In the genomic region with DNA sequence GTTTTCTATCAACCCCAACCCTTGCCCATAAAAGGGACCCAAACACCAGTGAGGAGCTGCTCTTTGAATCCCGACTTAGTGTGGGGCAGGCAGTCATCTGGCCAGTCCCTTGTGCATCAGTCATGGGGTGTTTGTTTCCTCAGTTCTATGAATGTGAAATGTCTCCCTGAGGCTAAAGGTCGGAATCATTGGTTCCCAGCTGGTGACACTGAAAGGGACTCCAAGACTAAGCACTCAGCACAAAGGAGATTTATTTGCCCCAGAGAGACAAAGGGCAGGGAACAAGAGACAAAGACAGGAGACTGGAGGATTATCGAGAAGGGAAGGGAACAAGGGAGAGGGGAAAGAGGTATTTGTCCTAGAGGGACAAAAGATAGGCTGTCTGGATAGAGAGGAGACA, we compare ENCODE assay signal across 37 mouse cellular contexts. TPM values are rescaled to one million over a fixed set of nuclear protein-coding genes. Genes with fewer than 3 reads are reported as not detected.
A peak's percentile ranks its signal among the peaks of the same experiment; 100 is the strongest.
DNase-seq lines count a peak whose midpoint lies in the region; ATAC-seq lines count a peak whose summit lies in the region.
"Had no signal": no experiment of that assay in that cellular context is flagged by ENCODE, and none has a peak within 500 bp of the region (broad histone marks: within the 10 kb centered on the region; RNA-seq: fewer than 3 reads in every experiment).

No protein-coding gene starts in this region.

- H3K36me3 ChIP-seq in hindbrain, embryonic 10.5 days: no peaks in the 10 kb centered on the region
- H3K36me3 ChIP-seq in hindbrain, embryonic 13.5 days: no peaks in the 10 kb centered on the region
- H3K36me3 ChIP-seq in neural tube, embryonic 15.5 days: no peaks in the 10 kb centered on the region
- H3K36me3 ChIP-seq: embryonic facial prominence, embryonic 13.5 days; forebrain, embryonic 10.5 days; forebrain, embryonic 15.5 days; G1E; heart, embryonic 12.5 days; lung, embryonic 15.5 days had no signal

- H3K9ac ChIP-seq in hindbrain, embryonic 13.5 days: no peak overlapping the region
- H3K9ac ChIP-seq in neural tube, embryonic 15.5 days (replicated peaks): no peak overlapping the region
- H3K9ac ChIP-seq: embryonic facial prominence, embryonic 13.5 days; forebrain, embryonic 15.5 days; heart, embryonic 12.5 days; lung, embryonic 15.5 days had no signal

- no peak for ATAC-seq in hindbrain, embryonic 13.5 days (ENCODE audit: low FRiP score)
- no peak for ATAC-seq in neural tube, embryonic 15.5 days (ENCODE audit: low FRiP score)
- ATAC-seq: forebrain, embryonic 15.5 days; hindbrain, postnatal 0 days; intestine, embryonic 16.5 days had no signal

- 18% methylated on average over 3 of the region's 3 CpGs for WGBS in hindbrain, embryonic 10.5 days
- WGBS in hindbrain, embryonic 13.5 days: 7% methylated on average over 3 of the region's 3 CpGs
- 8% methylated on average over 3 of the region's 3 CpGs for WGBS in neural tube, embryonic 15.5 days

- peak; percentile 58 for DNase-seq in hindbrain, embryonic 10.5 days (ENCODE audit: low spot score)
- DNase-seq in neural tube, embryonic 10.5 days (ENCODE audit: extremely low spot score, low spot score): peak; percentile 47
- peak; percentile 23 for DNase-seq in embryo, embryonic 11.5 days (ENCODE audit: low read depth, low spot score)
- DNase-seq in yolk sac, embryonic 10.5 days (ENCODE audit: low spot score): peak; percentile 29
- DNase-seq in thymus, postnatal 0 days (ENCODE audit: low spot score): no peak
- DNase-seq in lung, postnatal 25 days (ENCODE audit: low spot score): no peak
- DNase-seq: adrenal gland, adult 2 months; adrenal gland, postnatal 36 days; cerebellum, adult 18-20 months; cerebellum, postnatal 10 days; gastrocnemius, postnatal 25 days; heart, adult 18-20 months; heart, postnatal 4 days; kidney, postnatal 14 days; layer of hippocampus, adult 9-11 months; liver; lung, postnatal 36 days; midbrain, embryonic 14.5 days; right cerebral cortex, adult 18-20 months; thymus, adult 2 months; thymus, postnatal 4 days had no signal

- H3K4me2 ChIP-seq in hindbrain, embryonic 13.5 days: no peak overlapping the region
- H3K4me2 ChIP-seq in neural tube, embryonic 15.5 days: no peak overlapping the region
- H3K4me2 ChIP-seq: embryonic facial prominence, embryonic 13.5 days; forebrain, embryonic 15.5 days; heart, embryonic 12.5 days; lung, embryonic 15.5 days had no signal

- peaks cover 38% of the 10 kb centered on the region for H3K4me1 ChIP-seq in hindbrain, embryonic 10.5 days (replicated peaks)
- H3K4me1 ChIP-seq in hindbrain, embryonic 13.5 days (replicated peaks): peaks cover 6% of the 10 kb centered on the region; the same call in 1 of the 2 replicates
- 0 out of 2 replicates have a peak, but pooled peaks cover 7% of the 10 kb centered on the region for H3K4me1 ChIP-seq in neural tube, embryonic 15.5 days
- H3K4me1 ChIP-seq: forebrain, embryonic 15.5 days had no signal

- no peak overlapping the region for H3K4me3 ChIP-seq in hindbrain, embryonic 10.5 days
- no peak overlapping the region for H3K4me3 ChIP-seq in hindbrain, embryonic 13.5 days
- no peak overlapping the region for H3K4me3 ChIP-seq in neural tube, embryonic 15.5 days (replicated peaks)
- H3K4me3 ChIP-seq: embryonic facial prominence, embryonic 13.5 days; forebrain, embryonic 10.5 days; forebrain, embryonic 15.5 days; heart, embryonic 12.5 days; lung, embryonic 15.5 days had no signal

- peaks cover 87% of the 10 kb centered on the region for H3K27me3 ChIP-seq in hindbrain, embryonic 10.5 days (ENCODE audit: insufficient read depth, poor library complexity, severe bottlenecking)
- peaks cover 77% of the 10 kb centered on the region for H3K27me3 ChIP-seq in hindbrain, embryonic 13.5 days
- peaks cover 31% of the 10 kb centered on the region for H3K27me3 ChIP-seq in neural tube, embryonic 15.5 days (replicated peaks)

- no peaks in the 10 kb centered on the region for H3K9me3 ChIP-seq in hindbrain, embryonic 10.5 days
- no peaks in the 10 kb centered on the region for H3K9me3 ChIP-seq in hindbrain, embryonic 13.5 days
- H3K9me3 ChIP-seq in neural tube, embryonic 15.5 days (replicated peaks): no peaks in the 10 kb centered on the region
- H3K9me3 ChIP-seq: embryonic facial prominence, embryonic 13.5 days; forebrain, embryonic 10.5 days; forebrain, embryonic 15.5 days; G1E; heart, embryonic 12.5 days; lung, embryonic 15.5 days had no signal

- H3K27ac ChIP-seq in hindbrain, embryonic 10.5 days: peak overlapping the region; percentile 16; the same call in 1 of the 2 replicates
- H3K27ac ChIP-seq in hindbrain, embryonic 13.5 days: no peak overlapping the region
- H3K27ac ChIP-seq in neural tube, embryonic 15.5 days (replicated peaks): no peak overlapping the region
- H3K27ac ChIP-seq: embryonic facial prominence, embryonic 13.5 days; forebrain, embryonic 10.5 days; forebrain, embryonic 15.5 days; hindbrain, postnatal 0 days; lung, embryonic 15.5 days had no signal

RNA-seq across cellular contexts. Expression of a gene that starts 19.9 kb away (rescaled TPM):
- polyA plus RNA-seq in hindbrain, embryonic 10.5 days (2016; fragmentation: Nextera tagmentation; extraction: Ambion mirVana): 0.25 TPM in 1 of 2 replicates, not detected in the other
- polyA plus RNA-seq in hindbrain, embryonic 13.5 days (2015; fragmentation: Nextera tagmentation; extraction: Ambion mirVana): not detected in 2 replicates
- not detected in 2 replicates for polyA plus RNA-seq in neural tube, embryonic 15.5 days (2015; fragmentation: Nextera tagmentation; extraction: Ambion mirVana)
- polyA plus RNA-seq in thymus, postnatal 0 days (2015; fragmentation: Nextera tagmentation; extraction: Ambion mirVana): 0.46 and 0.55 TPM in 2 replicates
- polyA plus RNA-seq: adrenal gland, adult 2 months; brain, embryonic 14.5 days; forebrain, embryonic 10.5 days; forebrain, embryonic 15.5 days; frontal cortex, adult 2 months; G1E; hindbrain, postnatal 0 days; limb, embryonic 11.5 days; liver, embryonic 16.5 days; midbrain, embryonic 14.5 days; neural tube, embryonic 14.5 days; spleen, adult 2 months had no signal

Comparison
In these comparisons a context has a peak if more than half of its experiments do, and no peak if none do; other contexts are left out.
1. DNase-seq: peak in hindbrain, embryonic 10.5 days (single experiment), neural tube, embryonic 10.5 days (single experiment), embryo, embryonic 11.5 days (single experiment) and yolk sac, embryonic 10.5 days (single experiment); none in thymus, postnatal 0 days (single experiment) and lung, postnatal 25 days (single experiment).